Mouse (Mus musculus) intestine, embryonic 16.5 days (tissue): Measurements from ENCODE around the gene Ehhadh. TPM values are rescaled to one million over a fixed set of nuclear protein-coding genes. Genes with fewer than 3 reads are reported as not detected.
"Not testable (repeated sequence)": the region's sequence is repeated elsewhere in the genome, so short reads cannot be mapped to it uniquely, and the experiment has no call there.

ENCODE experiments used
- ATAC-seq: fragments of 200-750 bp; cut with Nextera tagmentation; 2 replicates; pipeline ENCODE4 v1.8.0; 2017; ENCODE audit warnings: moderate TSS enrichment, moderate library complexity
- H3K27ac ChIP-seq: fragments of 300-500 bp; sonication (generic); 2 replicates; pipeline ENCODE4 v1.5.1; 2014; ENCODE audit warnings: mild to moderate bottlenecking, low read length
- H3K27me3 ChIP-seq: fragments of 300-500 bp; sonication (generic); replicated peaks from 2 replicates; pipeline ENCODE4 v1.6.1; 2014; ENCODE audit warnings: low read length, control low read depth, mixed read lengths; ENCODE audit not compliant: control insufficient read depth, insufficient read depth
- H3K36me3 ChIP-seq: fragments of 300-500 bp; sonication (generic); 2 replicates; pipeline ENCODE4 v1.6.1; 2014; ENCODE audit warnings: low read length, control low read depth; ENCODE audit not compliant: control insufficient read depth, insufficient read depth
- H3K4me1 ChIP-seq: fragments of 300-500 bp; sonication (generic); 2 replicates; pipeline ENCODE4 v1.6.1; 2014; ENCODE audit warnings: low read length, control low read depth, mixed read lengths; ENCODE audit not compliant: control insufficient read depth, insufficient read depth
- H3K4me2 ChIP-seq: fragments of 300-500 bp; sonication (generic); 2 replicates; pipeline ENCODE4 v1.6.1; 2014; ENCODE audit warnings: low read depth, low read length, control low read depth
- H3K4me3 ChIP-seq: fragments of 300-500 bp; sonication (generic); 2 replicates; pipeline ENCODE4 v1.5.1; 2014; ENCODE audit warnings: mild to moderate bottlenecking, low read length
- H3K9ac ChIP-seq: fragments of 300-500 bp; sonication (generic); 2 replicates; pipeline ENCODE4 v1.6.1; 2014; ENCODE audit warnings: low read depth, low read length
- H3K9me3 ChIP-seq: fragments of 300-500 bp; sonication (generic); 2 replicates; pipeline ENCODE4 v1.6.1; 2016; ENCODE audit warnings: low read length, control low read depth; ENCODE audit not compliant: control insufficient read depth
- WGBS: fragments of 180-500 bp; shearing (Covaris S2); extraction: QIAGEN DNeasy Blood & Tissue Kit; methylation state at CpG from one replicate; pipeline ENCODE4 v1.1.7; 2014; 5-methylcytosine and 5-hydroxymethylcytosine counted together
- polyA plus RNA-seq: library from polyadenylated mRNA; unstranded; fragments of >200 nt; fragmentation: Nextera tagmentation; extraction: Ambion mirVana; gene quantifications from 2 replicates; pipeline ENCODE4 v1.2.1, GENCODE M21; 2015

The Ehhadh gene
- polyA plus RNA-seq, 1 experiment from 2014 or later = 20.2 TPM

GRCm38 (mm10) chr16:21806892-21807291 is 19.3 kb upstream of the Ehhadh start:
- H3K27ac ChIP-seq = no peak overlapping the region
- no peak overlapping the region for H3K4me2 ChIP-seq
- no peaks in the 10 kb centered on the region for H3K27me3 ChIP-seq
- no peak overlapping the region for H3K4me3 ChIP-seq
- WGBS = 83% methylated on average over 1 of the region's 1 CpGs
- H3K36me3 ChIP-seq = peaks cover 4% of the 10 kb centered on the region; the same call in 1 of the 2 replicates
- no peaks in the 10 kb centered on the region for H3K4me1 ChIP-seq
- no peaks in the 10 kb centered on the region; the same call in 1 of the 2 replicates for H3K9me3 ChIP-seq
- H3K9ac ChIP-seq = no peak overlapping the region
- ATAC-seq = no peak

- no peak for ATAC-seq
- Histone ChIP-seq H3K9ac (no peak overlapping the region), H3K27ac (no peak overlapping the region), H3K4me1 (no peaks in the 10 kb centered on the region), H3K27me3 (no peaks in the 10 kb centered on the region), H3K4me2 (no peak overlapping the region), H3K4me3 (no peak overlapping the region), H3K9me3 (no peaks in the 10 kb centered on the region; the same call in 1 of the 2 replicates), H3K36me3 (peaks cover 8% of the 10 kb centered on the region)
- WGBS = 86% methylated on average over 1 of the region's 1 CpGs
Measured at GRCm38 (mm10) chr16:21804258-21804657, 16.7 kb upstream of the Ehhadh start.

DNA sequence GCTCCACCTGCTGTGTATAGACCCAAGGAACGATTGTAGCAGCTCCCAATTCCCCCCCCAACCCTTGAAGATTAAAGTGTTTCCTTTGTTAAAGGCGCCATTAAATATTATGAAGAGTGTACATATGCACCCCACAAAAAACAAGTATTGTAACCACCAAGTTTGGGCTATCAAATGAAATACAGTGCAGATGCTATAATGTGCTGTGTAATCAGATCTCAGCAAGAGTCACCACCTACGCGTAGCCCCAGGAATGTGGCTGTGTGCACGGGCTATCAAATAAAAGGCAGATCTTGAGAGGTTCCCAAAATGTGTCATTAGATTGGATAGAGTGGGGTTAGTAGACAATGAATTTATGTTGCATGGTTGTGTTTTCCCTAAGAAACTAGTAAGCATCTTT is 7.5 kb upstream of the Ehhadh start:
- no peak for ATAC-seq
- no peaks in the 10 kb centered on the region for H3K9me3 ChIP-seq
- peak overlapping the region; percentile 67 for H3K4me2 ChIP-seq
- no peak overlapping the region for H3K27ac ChIP-seq
- WGBS = 19% methylated on average over 5 of the region's 5 CpGs
- peaks cover 7% of the 10 kb centered on the region; the same call in 1 of the 2 replicates for H3K4me1 ChIP-seq
- no peaks in the 10 kb centered on the region for H3K27me3 ChIP-seq
- no peak overlapping the region for H3K9ac ChIP-seq
- H3K36me3 ChIP-seq = peaks cover 4% of the 10 kb centered on the region; the same call in 1 of the 2 replicates
- H3K4me3 ChIP-seq = peak overlapping the region; percentile 66

GRCm38 (mm10) chr16:21794697-21795045 is 7.1 kb upstream of the Ehhadh start:
- H3K27me3 ChIP-seq = no peaks in the 10 kb centered on the region
- 2% methylated on average over 14 of the region's 14 CpGs for WGBS
- peak overlapping the region; percentile 67 for H3K4me2 ChIP-seq
- ATAC-seq = no peak; the same call in 1 of the 2 replicates
- peak overlapping the region; percentile 66 for H3K4me3 ChIP-seq
- H3K4me1 ChIP-seq = peaks cover 7% of the 10 kb centered on the region; the same call in 1 of the 2 replicates
- no peaks in the 10 kb centered on the region for H3K9me3 ChIP-seq
- peaks cover 3% of the 10 kb centered on the region; the same call in 1 of the 2 replicates for H3K36me3 ChIP-seq
- H3K9ac ChIP-seq = peak overlapping the region; percentile 78
- H3K27ac ChIP-seq = peak overlapping the region; percentile 78

DNA sequence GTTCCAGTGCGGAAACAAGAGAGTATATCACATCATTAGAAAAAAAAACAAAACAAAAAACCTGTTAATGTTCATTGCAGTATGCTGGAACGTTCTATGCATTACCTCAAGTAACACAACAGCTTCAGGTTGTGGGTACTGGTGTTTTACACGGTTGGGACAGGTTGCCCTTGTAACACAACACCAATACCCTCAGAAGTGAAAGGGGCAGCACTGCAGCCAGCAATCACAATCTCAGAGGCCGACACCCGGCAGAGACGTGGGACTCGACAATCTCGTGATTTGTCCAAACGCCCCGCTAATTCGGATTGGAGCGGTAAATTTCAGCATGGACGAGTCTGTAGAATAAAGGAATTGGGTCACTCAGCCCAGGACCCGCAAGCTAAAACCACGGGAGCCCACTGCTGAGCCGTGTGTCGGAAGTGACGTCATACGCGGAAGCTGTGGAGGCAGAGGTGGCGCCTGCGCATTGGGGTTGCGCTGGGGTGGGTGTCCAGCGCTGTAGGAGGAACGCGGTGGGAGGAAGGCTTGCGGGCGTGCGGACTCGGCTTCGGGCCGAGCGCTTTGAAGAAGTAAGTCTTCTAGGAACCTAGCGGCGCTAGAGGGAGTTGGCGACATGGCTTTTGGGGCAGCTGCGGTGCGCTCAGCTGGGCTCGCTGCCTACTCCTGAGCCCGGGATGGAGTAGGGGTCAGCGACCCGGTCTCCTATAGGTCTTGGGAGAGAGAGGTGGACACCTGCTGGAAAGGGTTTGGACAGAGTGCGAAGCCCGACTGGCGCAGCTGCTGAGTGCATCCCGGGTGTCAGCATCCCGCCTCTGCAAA is 6.5 kb upstream of the Ehhadh start, which contains the start of gene Map3k13:
Gene Map3k13 (plus strand): TSS at position 472 of the 822 bp plus-strand sequence.
- Histone ChIP-seq H3K27ac (peak within 1 kb of the TSS; percentile 78), H3K9me3 (no peaks in the 10 kb centered on the region), H3K9ac (peak within 1 kb of the TSS; percentile 78), H3K4me3 (peak within 1 kb of the TSS; percentile 66), H3K4me2 (peak within 1 kb of the TSS; percentile 67), H3K27me3 (no peaks in the 10 kb centered on the region), H3K4me1 (peaks cover 7% of the 10 kb centered on the region; the same call in 1 of the 2 replicates), H3K36me3 (no peaks in the 10 kb centered on the region)
- peak; percentile 97 for ATAC-seq
- WGBS = 2% methylated on average over 47 of the region's 47 CpGs

GRCm38 (mm10) chr16:21793080-21793810 is 5.6 kb upstream of the Ehhadh start:
- H3K36me3 ChIP-seq, H3K27ac ChIP-seq, ATAC-seq, H3K4me1 ChIP-seq, H3K9me3 ChIP-seq, H3K27me3 ChIP-seq: not testable (repeated sequence)
- Histone ChIP-seq H3K4me2 (peak overlapping the region; percentile 67), H3K4me3 (peak overlapping the region; percentile 66), H3K9ac (peak overlapping the region; percentile 78)
- WGBS = 28% methylated on average over 2 of the region's 2 CpGs

GRCm38 (mm10) chr16:21791779-21792178 is 4.2 kb upstream of the Ehhadh start:
- Histone ChIP-seq H3K4me3 (no peak overlapping the region), H3K4me1 (peaks cover 12% of the 10 kb centered on the region; the same call in 1 of the 2 replicates), H3K9me3 (no peaks in the 10 kb centered on the region), H3K4me2 (no peak overlapping the region), H3K27ac (no peak overlapping the region), H3K36me3 (no peaks in the 10 kb centered on the region), H3K9ac (no peak overlapping the region), H3K27me3 (no peaks in the 10 kb centered on the region)
- 54% methylated on average over 3 of the region's 3 CpGs for WGBS
- ATAC-seq = no peak

- H3K27ac ChIP-seq = no peak overlapping the region
- no peak for ATAC-seq
- 10% methylated on average over 1 of the region's 1 CpGs for WGBS
Measured at GRCm38 (mm10) chr16:21790469-21790868, 2.9 kb upstream of the Ehhadh start.

DNA sequence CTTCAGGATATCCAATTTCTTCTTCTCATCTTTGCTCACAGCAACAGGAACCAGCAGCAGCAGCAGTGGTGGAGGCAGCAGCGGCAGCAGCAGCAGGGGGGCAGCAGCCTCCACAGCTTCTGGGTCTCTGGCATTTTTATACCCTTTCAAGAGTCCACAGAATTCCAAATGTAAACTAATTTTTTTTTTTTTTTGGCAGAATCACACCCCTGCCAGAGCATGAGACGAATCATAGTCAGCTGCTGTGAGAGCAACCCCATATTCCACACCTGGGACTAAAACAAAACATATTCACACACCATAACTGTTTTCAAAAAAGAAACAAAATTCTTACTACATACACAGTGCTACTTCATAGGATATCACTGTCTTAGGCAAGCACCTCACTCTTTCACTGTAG is 1.6 kb upstream of the Ehhadh start:
- Histone ChIP-seq H3K36me3 (no peaks in the 10 kb centered on the region), H3K4me3 (no peak overlapping the region), H3K27me3 (no peaks in the 10 kb centered on the region), H3K9ac (no peak overlapping the region), H3K9me3 (no peaks in the 10 kb centered on the region), H3K4me1 (peaks cover 8% of the 10 kb centered on the region; the same call in 1 of the 2 replicates), H3K4me2 (no peak overlapping the region), H3K27ac (no peak overlapping the region)
- WGBS = 74% methylated on average over 2 of the region's 2 CpGs
- no peak for ATAC-seq

More at GRCm38 (mm10) chr16:21790469-21790868, 2.9 kb upstream of the Ehhadh start:
- H3K4me1 ChIP-seq = peaks cover 12% of the 10 kb centered on the region; the same call in 1 of the 2 replicates
- no peaks in the 10 kb centered on the region for H3K9me3 ChIP-seq
- no peak overlapping the region for H3K4me2 ChIP-seq
- H3K36me3 ChIP-seq = no peaks in the 10 kb centered on the region
- no peak overlapping the region for H3K4me3 ChIP-seq
- H3K9ac ChIP-seq = no peak overlapping the region
- no peaks in the 10 kb centered on the region for H3K27me3 ChIP-seq
